In the genomic region with DNA sequence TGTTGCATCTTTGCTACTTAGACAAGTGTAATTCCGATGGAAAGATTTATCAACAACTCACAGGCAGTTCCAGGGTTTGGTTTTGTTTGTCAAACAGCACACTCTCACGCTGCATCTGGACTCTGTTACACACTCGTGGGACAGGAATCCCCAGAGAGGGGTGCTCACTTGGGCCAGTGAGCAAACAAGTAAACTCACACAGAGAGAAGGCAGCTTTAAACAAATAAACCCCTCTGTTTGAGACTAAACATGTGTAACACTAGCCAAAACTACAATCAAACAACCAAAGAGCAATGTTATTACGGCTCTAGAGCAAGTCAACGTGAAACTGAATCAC, we compare ENCODE assay signal across 11 mouse cellular contexts.
DNase-seq lines count a peak whose midpoint lies in the region; ATAC-seq and TF ChIP-seq lines count a peak whose summit lies in the region.
"Had no signal": no experiment of that assay in that cellular context is flagged by ENCODE, and none has a peak within 500 bp of the region (broad histone marks: within the 10 kb centered on the region; RNA-seq: fewer than 3 reads in every experiment).

No protein-coding gene starts in this region.

- no peaks in the 10 kb centered on the region for H3K9me3 ChIP-seq in forebrain, embryonic 11.5 days (ENCODE audit: control insufficient read depth, low read length)
- no peaks in the 10 kb centered on the region for H3K9me3 ChIP-seq in forebrain, postnatal 0 days (ENCODE audit: low read length)
- H3K9me3 ChIP-seq in kidney, embryonic 14.5 days (ENCODE audit: control insufficient read depth, low read length): no peaks in the 10 kb centered on the region
- no peaks in the 10 kb centered on the region for H3K9me3 ChIP-seq in embryonic facial prominence, embryonic 10.5 days
- H3K9me3 ChIP-seq in midbrain, embryonic 13.5 days: no peaks in the 10 kb centered on the region

- H3K27me3 ChIP-seq in forebrain, embryonic 11.5 days (ENCODE audit: control insufficient read depth, insufficient read depth, low read length): no peaks in the 10 kb centered on the region; the same call in 1 of the 2 replicates
- H3K27me3 ChIP-seq in forebrain, postnatal 0 days (ENCODE audit: insufficient read depth, low read length): no peaks in the 10 kb centered on the region
- H3K27me3 ChIP-seq in kidney, embryonic 14.5 days (ENCODE audit: control insufficient read depth, insufficient read depth, low read length): no peaks in the 10 kb centered on the region
- H3K27me3 ChIP-seq in embryonic facial prominence, embryonic 10.5 days (replicated peaks; ENCODE audit: low read depth, poor library complexity, severe bottlenecking): 0 out of 2 replicates have a peak, but pooled peaks cover 4% of the 10 kb centered on the region
- H3K27me3 ChIP-seq in midbrain, embryonic 13.5 days: peaks cover 3% of the 10 kb centered on the region; the same call in 1 of the 2 replicates

- H3K4me2 ChIP-seq in forebrain, embryonic 11.5 days (ENCODE audit: low read depth, low read length, severe bottlenecking): no peak overlapping the region
- H3K4me2 ChIP-seq in forebrain, postnatal 0 days (ENCODE audit: low read depth): no peak overlapping the region
- H3K4me2 ChIP-seq in kidney, embryonic 14.5 days (replicated peaks; ENCODE audit: low read depth, low read length): peak overlapping the region; percentile 11; the same call in 1 of the 2 replicates
- H3K4me2 ChIP-seq in midbrain, embryonic 13.5 days (replicated peaks): peak overlapping the region; percentile 25

- 0 out of 2 replicates have a peak, but pooled peaks have one; percentile 23 for ATAC-seq in forebrain, embryonic 11.5 days (replicated peaks; ENCODE audit: low FRiP score)
- no peak for ATAC-seq in forebrain, postnatal 0 days
- no peak for ATAC-seq in kidney, embryonic 14.5 days (ENCODE audit: low FRiP score, low TSS enrichment)
- ATAC-seq in midbrain, embryonic 13.5 days: no peak
- no peak for ATAC-seq in monocyte, adult 5-6 weeks (replicated peaks; ENCODE audit: insufficient number of reproducible peaks, low FRiP score, low TSS enrichment, poor library complexity, severe bottlenecking)

- 69% methylated on average over 5 of the region's 5 CpGs for WGBS in forebrain, embryonic 11.5 days
- WGBS in forebrain, postnatal 0 days: 42% methylated on average over 5 of the region's 5 CpGs
- WGBS in kidney, embryonic 14.5 days: 44% methylated on average over 5 of the region's 5 CpGs
- WGBS in embryonic facial prominence, embryonic 10.5 days: 43% methylated on average over 5 of the region's 5 CpGs
- 45% methylated on average over 5 of the region's 5 CpGs for WGBS in midbrain, embryonic 13.5 days

- no peak for TF ChIP-seq CTCF in forebrain, postnatal 0 days (IDR thresholded peaks at IDR 0.05; ENCODE audit: low read depth)

- no peak overlapping the region for H3K9ac ChIP-seq in forebrain, embryonic 11.5 days (ENCODE audit: low read length)
- H3K9ac ChIP-seq in forebrain, postnatal 0 days: no peak overlapping the region
- H3K9ac ChIP-seq in kidney, embryonic 14.5 days (ENCODE audit: low read depth, low read length): no peak overlapping the region
- H3K9ac ChIP-seq in midbrain, embryonic 13.5 days (replicated peaks): 0 out of 2 replicates have a peak overlapping the region, but pooled peaks have one; percentile 1

- H3K4me1 ChIP-seq in forebrain, embryonic 11.5 days (replicated peaks; ENCODE audit: control insufficient read depth, insufficient read depth, low read length): no peaks in the 10 kb centered on the region; the same call in 1 of the 2 replicates
- H3K4me1 ChIP-seq in forebrain, postnatal 0 days (ENCODE audit: insufficient read depth): peaks cover 9% of the 10 kb centered on the region
- no peaks in the 10 kb centered on the region for H3K4me1 ChIP-seq in kidney, embryonic 14.5 days (ENCODE audit: control insufficient read depth, insufficient read depth, low read length)
- peaks cover 23% of the 10 kb centered on the region for H3K4me1 ChIP-seq in embryonic facial prominence, embryonic 10.5 days
- peaks cover 49% of the 10 kb centered on the region for H3K4me1 ChIP-seq in midbrain, embryonic 13.5 days (replicated peaks)

- no peak for DNase-seq in forebrain, embryonic 11.5 days (ENCODE audit: low spot score)
- DNase-seq in forebrain, postnatal 0 days: no peak
- no peak for DNase-seq in kidney, adult 18-20 months
- DNase-seq in embryonic facial prominence, embryonic 10.5 days (ENCODE audit: low spot score): peak; percentile 25
- DNase-seq in urinary bladder, postnatal 36 days (ENCODE audit: low spot score in 2 of 2): no peak
- DNase-seq: adrenal gland, postnatal 36 days; cerebellum, adult 11 months; thymus, adult 18-20 months had no signal

- no peak overlapping the region for H3K27ac ChIP-seq in forebrain, embryonic 11.5 days (ENCODE audit: low read depth, low read length)
- H3K27ac ChIP-seq in forebrain, postnatal 0 days (ENCODE audit: low read depth, low read length): no peak overlapping the region
- no peak overlapping the region for H3K27ac ChIP-seq in kidney, embryonic 14.5 days (ENCODE audit: low read depth, low read length)
- no peak overlapping the region for H3K27ac ChIP-seq in embryonic facial prominence, embryonic 10.5 days (replicated peaks)
- peak overlapping the region; percentile 22; the same call in 1 of the 2 replicates for H3K27ac ChIP-seq in midbrain, embryonic 13.5 days

- no peak overlapping the region for H3K4me3 ChIP-seq in forebrain, embryonic 11.5 days (ENCODE audit: low read depth, low read length)
- no peak overlapping the region for H3K4me3 ChIP-seq in forebrain, postnatal 0 days (ENCODE audit: low read depth, low read length)
- H3K4me3 ChIP-seq in kidney, embryonic 14.5 days (ENCODE audit: low read length): no peak overlapping the region
- H3K4me3 ChIP-seq in embryonic facial prominence, embryonic 10.5 days: no peak overlapping the region
- H3K4me3 ChIP-seq in midbrain, embryonic 13.5 days (replicated peaks): no peak overlapping the region

- H3K36me3 ChIP-seq in forebrain, embryonic 11.5 days (ENCODE audit: control insufficient read depth, insufficient read depth, low read length): no peaks in the 10 kb centered on the region
- H3K36me3 ChIP-seq in forebrain, postnatal 0 days (ENCODE audit: insufficient read depth): no peaks in the 10 kb centered on the region
- no peaks in the 10 kb centered on the region for H3K36me3 ChIP-seq in kidney, embryonic 14.5 days (ENCODE audit: control insufficient read depth, insufficient read depth, low read length)
- H3K36me3 ChIP-seq in embryonic facial prominence, embryonic 10.5 days (replicated peaks): no peaks in the 10 kb centered on the region
- no peaks in the 10 kb centered on the region for H3K36me3 ChIP-seq in midbrain, embryonic 13.5 days

Comparison
In these comparisons a context has a peak if more than half of its experiments do, and no peak if none do; other contexts are left out.
1. H3K4me2 ChIP-seq: peak in kidney, embryonic 14.5 days (single experiment) and midbrain, embryonic 13.5 days (single experiment); none in forebrain, embryonic 11.5 days (single experiment) and forebrain, postnatal 0 days (single experiment).